Mouse (Mus musculus): ENCODE data around the gene Inhba.

Gene Inhba

GRCm38 (mm10) chr13:16023070-16024039, 11.7 kb downstream of the Inhba start:
- no peak for DNase-seq (ENCODE audit: low spot score in 2 of 2)

- no peak for DNase-seq (ENCODE audit: low spot score in 2 of 2)
Observed at GRCm38 (mm10) chr13:16030557-16031057, 19.0 kb downstream of the Inhba start.

GRCm38 (mm10) chr13:16032425-16032824, 20.8 kb downstream of the Inhba start:
- no peak for DNase-seq (ENCODE audit: low spot score in 2 of 2)

- no peak for DNase-seq (ENCODE audit: low spot score in 2 of 2)
Observed at GRCm38 (mm10) chr13:16032935-16033592, 21.4 kb downstream of the Inhba start.

GRCm38 (mm10) chr13:16069079-16069478, 57.4 kb downstream of the Inhba start:
- DNase-seq (ENCODE audit: low spot score in 2 of 2) = no peak

- DNase-seq (ENCODE audit: low spot score in 2 of 2) = no peak
Observed at GRCm38 (mm10) chr13:16077276-16077675, 65.6 kb downstream of the Inhba start.

GRCm38 (mm10) chr13:16078216-16078731, 66.6 kb downstream of the Inhba start:
- no peak for DNase-seq (ENCODE audit: low spot score in 2 of 2)

- no peak for DNase-seq (ENCODE audit: low spot score in 2 of 2)
Observed at GRCm38 (mm10) chr13:16080205-16080604, 68.6 kb downstream of the Inhba start.
